In genomic region chr7:67718804-67719203, GRCm38 (mm10) we compare ENCODE assay signal across 13 mouse cellular contexts. TPM values are rescaled to one million over a fixed set of nuclear protein-coding genes. Genes with fewer than 3 reads are reported as not detected.
DNase-seq lines count a peak whose midpoint lies in the region.
"Had no signal": no experiment of that assay in that cellular context is flagged by ENCODE, and none has a peak within 500 bp of the region (broad histone marks: within the 10 kb centered on the region; RNA-seq: fewer than 3 reads in every experiment).

No protein-coding gene starts in this region.

- intact Hi-C loops in heart, postnatal 36 days (cut with DNase I), result no loop called here

- DNase-seq in heart, adult 18-20 months, result peak; percentile 52 to 57
- no peak for DNase-seq in heart, postnatal 36 days
- DNase-seq in Muller cell, postnatal 12 days (ENCODE audit: inconsistent ontology term), result peak; percentile 83
- DNase-seq in heart, adult 9 months (ENCODE audit: low spot score in 2 of 2), result peak; percentile 23 to 52
- peak; percentile 59 for DNase-seq in heart, postnatal 4 days
- no peak for DNase-seq in gastrocnemius, adult 18-20 months (ENCODE audit: low spot score)
- DNase-seq in frontal cortex, postnatal 14 days (ENCODE audit: low spot score in 2 of 2), result no peak
- DNase-seq: cerebellum, postnatal 14 days; layer of hippocampus, adult 9-11 months; liver, embryonic 13.5 days; right cerebral cortex, postnatal 25 days; thymus, adult 2 months had no signal

RNA-seq across cellular contexts. Expression of gene Synm, which starts 40.7 kb away (rescaled TPM):
- 10 to 100 TPM in 1 of 2 experiments, 1 to 10 TPM in 1; 9.6 to 10.6 TPM for total RNA-seq in heart, adult 18-20 months (2021)
- 1 to 10 TPM; 8.9 to 9.7 TPM for total RNA-seq in heart, postnatal 36 days (2021)
- total RNA-seq in heart, postnatal 4 days (2021), result 1 to 10 TPM; 5.5 to 5.6 TPM
- 100 to 1,000 TPM; 384 to 452 TPM for total RNA-seq in gastrocnemius, adult 18-20 months (2021)
- total RNA-seq: neutrophil, adult 5-6 weeks had no signal

Comparison
In these comparisons a context has a peak if more than half of its experiments do, and no peak if none do; other contexts are left out.
1. DNase-seq: peak in heart, adult 18-20 months (2 of 2), Muller cell, postnatal 12 days (single experiment), heart, adult 9 months (2 of 2) and heart, postnatal 4 days (single experiment); none in heart, postnatal 36 days (0 of 2), gastrocnemius, adult 18-20 months (single experiment) and frontal cortex, postnatal 14 days (0 of 2).
2. RNA of gene Synm, which starts 40.7 kb away (total RNA-seq): 384 to 452 TPM in gastrocnemius, adult 18-20 months; 9.6 to 10.6 TPM in heart, adult 18-20 months, 8.9 to 9.7 TPM in heart, postnatal 36 days and 5.5 to 5.6 TPM in heart, postnatal 4 days; every median in the first group is over 10 times any median in the second.